19 mouse cellular contexts compared by ENCODE assay signal in the genomic region with DNA sequence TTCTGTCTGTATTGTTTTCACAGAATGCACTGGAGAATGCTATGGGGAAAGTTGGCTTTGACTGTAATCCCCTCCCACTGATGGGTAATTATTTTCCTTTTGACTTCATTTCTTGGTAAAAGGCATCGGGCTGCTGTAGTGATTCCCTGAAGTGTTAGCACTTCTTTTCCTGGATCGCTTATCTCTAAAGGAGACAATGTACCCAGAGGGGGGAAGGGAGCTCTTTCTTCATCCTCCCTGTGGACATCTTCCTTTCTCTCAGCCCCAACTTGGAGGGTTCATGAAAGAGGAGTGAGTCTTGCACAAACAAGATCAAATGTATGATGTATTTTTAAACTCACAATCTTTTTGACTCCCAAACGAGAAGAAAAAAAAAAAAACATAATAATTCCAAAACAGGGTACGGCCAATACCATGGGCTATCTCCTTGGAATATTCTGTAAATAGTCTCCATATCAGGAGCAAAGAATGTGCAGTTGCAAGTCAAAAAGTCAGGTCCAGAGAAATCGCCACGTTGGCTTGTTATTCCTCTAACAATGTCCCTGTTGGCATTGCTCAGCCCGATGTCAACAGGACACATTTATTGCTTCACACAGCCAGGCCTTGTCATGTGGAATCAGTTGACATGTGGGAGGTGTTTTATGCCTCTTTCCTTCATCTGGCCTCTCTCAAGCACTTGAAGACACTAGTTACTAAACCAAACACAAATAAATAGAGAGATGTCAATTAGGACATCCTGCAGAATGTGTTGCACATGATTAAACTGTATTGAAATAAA.
DNase-seq lines count a peak whose midpoint lies in the region; ATAC-seq lines count a peak whose summit lies in the region.
"Had no signal": no experiment of that assay in that cellular context is flagged by ENCODE, and none has a peak within 500 bp of the region (broad histone marks: within the 10 kb centered on the region; RNA-seq: fewer than 3 reads in every experiment).

No protein-coding gene starts in this region.

- 0 out of 2 replicates have a peak, but pooled peaks have one; percentile 10 for ATAC-seq in forebrain, embryonic 16.5 days
- no peak for ATAC-seq in forebrain, embryonic 12.5 days (ENCODE audit: low FRiP score)
- ATAC-seq: forebrain, embryonic 15.5 days had no signal

- H3K4me1 ChIP-seq in forebrain, embryonic 16.5 days (replicated peaks; ENCODE audit: control insufficient read depth, insufficient read depth, low read length), result no peaks in the 10 kb centered on the region
- H3K4me1 ChIP-seq in forebrain, embryonic 12.5 days, result no peaks in the 10 kb centered on the region
- H3K4me1 ChIP-seq: forebrain, embryonic 15.5 days; hindbrain, embryonic 12.5 days; midbrain, embryonic 10.5 days had no signal

- H3K27ac ChIP-seq in forebrain, embryonic 16.5 days (ENCODE audit: low read length), result no peak overlapping the region
- H3K27ac ChIP-seq in forebrain, embryonic 12.5 days, result no peak overlapping the region
- H3K27ac ChIP-seq: forebrain, embryonic 15.5 days; hindbrain, embryonic 12.5 days; limb, embryonic 10.5 days; liver, embryonic 14.5 days; midbrain, embryonic 10.5 days had no signal

- H3K36me3 ChIP-seq in forebrain, embryonic 16.5 days (ENCODE audit: control insufficient read depth, insufficient read depth), result no peaks in the 10 kb centered on the region
- no peaks in the 10 kb centered on the region for H3K36me3 ChIP-seq in forebrain, embryonic 12.5 days (replicated peaks)
- H3K36me3 ChIP-seq: forebrain, embryonic 15.5 days; hindbrain, embryonic 12.5 days; limb, embryonic 10.5 days; midbrain, embryonic 10.5 days had no signal

- no peaks in the 10 kb centered on the region for H3K27me3 ChIP-seq in forebrain, embryonic 16.5 days (replicated peaks; ENCODE audit: control insufficient read depth, insufficient read depth, low read length)
- H3K27me3 ChIP-seq in forebrain, embryonic 12.5 days, result no peaks in the 10 kb centered on the region
- H3K27me3 ChIP-seq: forebrain, embryonic 15.5 days; hindbrain, embryonic 12.5 days had no signal

- no peaks in the 10 kb centered on the region for H3K9me3 ChIP-seq in forebrain, embryonic 16.5 days (ENCODE audit: control insufficient read depth, low read length)
- H3K9me3 ChIP-seq in forebrain, embryonic 12.5 days, result no peaks in the 10 kb centered on the region
- H3K9me3 ChIP-seq: forebrain, embryonic 15.5 days; hindbrain, embryonic 12.5 days; limb, embryonic 10.5 days; midbrain, embryonic 10.5 days had no signal

- WGBS in forebrain, embryonic 16.5 days, result 69% methylated on average over 7 of the region's 7 CpGs
- WGBS in forebrain, embryonic 12.5 days, result 69% methylated on average over 7 of the region's 7 CpGs

- peak; percentile 21 for DNase-seq in urinary bladder, postnatal 14 days (ENCODE audit: low spot score)
- DNase-seq in urinary bladder, adult 2 months (ENCODE audit: low spot score), result no peak
- DNase-seq in heart, postnatal 4 days, result peak; percentile 47
- peak; percentile 46 for DNase-seq in skeletal muscle tissue, adult 2 months (ENCODE audit: low read depth, low spot score)
- DNase-seq in layer of hippocampus, adult 9-11 months, result no peak
- no peak for DNase-seq in neural tube, embryonic 10.5 days (ENCODE audit: extremely low spot score, low spot score)
- DNase-seq: B cell, adult 2 months; cerebellum, adult 11-12 months; gastrocnemius, postnatal 14 days; kidney, adult 8-10 months; layer of hippocampus, postnatal 36 days; right cerebral cortex, postnatal 25 days had no signal

- H3K9ac ChIP-seq in forebrain, embryonic 16.5 days (replicated peaks; ENCODE audit: low read depth, low read length), result no peak overlapping the region
- no peak overlapping the region for H3K9ac ChIP-seq in forebrain, embryonic 12.5 days
- H3K9ac ChIP-seq: forebrain, embryonic 15.5 days; hindbrain, embryonic 12.5 days; liver, embryonic 14.5 days had no signal

- no peak overlapping the region for H3K4me3 ChIP-seq in forebrain, embryonic 16.5 days (replicated peaks; ENCODE audit: low read length)
- no peak overlapping the region for H3K4me3 ChIP-seq in forebrain, embryonic 12.5 days (replicated peaks)
- H3K4me3 ChIP-seq: forebrain, embryonic 15.5 days; hindbrain, embryonic 12.5 days; limb, embryonic 10.5 days; midbrain, embryonic 10.5 days had no signal

- H3K4me2 ChIP-seq in forebrain, embryonic 16.5 days (ENCODE audit: low read length), result no peak overlapping the region
- H3K4me2 ChIP-seq in forebrain, embryonic 12.5 days, result no peak overlapping the region
- H3K4me2 ChIP-seq: forebrain, embryonic 15.5 days; hindbrain, embryonic 12.5 days had no signal

Comparison
In these comparisons a context has a peak if more than half of its experiments do, and no peak if none do; other contexts are left out.
1. DNase-seq: peak in urinary bladder, postnatal 14 days (single experiment), heart, postnatal 4 days (single experiment) and skeletal muscle tissue, adult 2 months (single experiment); none in urinary bladder, adult 2 months (single experiment), layer of hippocampus, adult 9-11 months (single experiment) and neural tube, embryonic 10.5 days (single experiment).